Mouse (Mus musculus): ENCODE measurements at regions not wholly inside any gene's neighbourhood (a gene's known extent, or its start where the extent isn't known, plus 50 kb on each side); places are given as distances from the start of the nearest gene placed in this dataset.
A peak's percentile ranks its signal among the peaks of the same experiment; 100 is the strongest.

DNA sequence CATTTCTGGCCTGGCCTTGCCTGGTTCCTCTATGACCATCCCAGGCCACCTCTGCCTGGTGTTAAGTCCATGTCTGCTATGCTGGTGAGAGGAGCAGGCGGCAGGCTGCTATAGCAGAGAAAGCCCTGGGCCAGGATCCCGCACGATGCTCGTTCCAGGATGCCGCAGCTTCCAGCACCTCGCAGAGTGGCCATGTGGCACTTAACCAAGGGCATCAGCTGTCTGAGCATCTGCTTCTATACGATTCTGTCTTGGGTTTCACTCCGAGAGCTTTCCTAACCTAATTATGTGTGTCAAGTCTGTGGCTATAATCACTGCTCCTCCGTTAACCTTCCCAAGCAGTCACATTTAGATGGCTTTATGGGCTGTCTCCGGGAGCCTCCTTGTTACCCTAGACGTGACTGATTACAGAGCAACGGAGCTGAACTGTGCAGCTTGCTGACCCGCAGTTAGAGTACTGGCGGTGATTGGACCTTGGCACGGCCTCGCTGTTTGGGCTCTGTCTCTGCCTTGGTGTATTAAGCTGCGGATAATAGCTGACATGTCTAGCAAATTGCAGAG is 64.4 kb downstream of the Ackr3 start:
- Histone ChIP-seq H3K4me3 (ENCODE audit: insufficient read depth, low read length) (no peak overlapping the region), H3K4me1 (ENCODE audit: control insufficient read depth, insufficient read depth, low read length) (no peaks in the 10 kb centered on the region), H3K27ac (ENCODE audit: insufficient read depth, low read length) (no peak overlapping the region)
- no peak for TF ChIP-seq POLR2A (IDR thresholded peaks at IDR 0.05; ENCODE audit: low read depth, low read length)
- no peak for TF ChIP-seq CTCF (IDR thresholded peaks at IDR 0.05; ENCODE audit: borderline replicate concordance, insufficient read depth, low read length)

GRCm38 (mm10) chr1:90268951-90269350 is 65.2 kb downstream of the Ackr3 start:
- Histone ChIP-seq H3K27ac (ENCODE audit: insufficient read depth, low read length) (no peak overlapping the region), H3K4me3 (ENCODE audit: insufficient read depth, low read length) (no peak overlapping the region), H3K4me1 (ENCODE audit: control insufficient read depth, insufficient read depth, low read length) (peaks cover 5% of the 10 kb centered on the region; the same call in 1 of the 2 replicates)
- TF ChIP-seq CTCF (IDR thresholded peaks at IDR 0.05; ENCODE audit: borderline replicate concordance, insufficient read depth, low read length): no peak
- no peak for TF ChIP-seq POLR2A (IDR thresholded peaks at IDR 0.05; ENCODE audit: low read depth, low read length)

- Histone ChIP-seq H3K27ac (ENCODE audit: insufficient read depth, low read length) (no peak overlapping the region), H3K4me3 (ENCODE audit: insufficient read depth, low read length) (no peak overlapping the region), H3K4me1 (ENCODE audit: control insufficient read depth, insufficient read depth, low read length) (peaks cover 5% of the 10 kb centered on the region; the same call in 1 of the 2 replicates)
- TF ChIP-seq CTCF (IDR thresholded peaks at IDR 0.05; ENCODE audit: borderline replicate concordance, insufficient read depth, low read length): no peak
- no peak for TF ChIP-seq POLR2A (IDR thresholded peaks at IDR 0.05; ENCODE audit: low read depth, low read length)
These were observed 66.1 kb downstream of the Ackr3 start for GRCm38 (mm10) chr1:90269836-90270235.

DNA sequence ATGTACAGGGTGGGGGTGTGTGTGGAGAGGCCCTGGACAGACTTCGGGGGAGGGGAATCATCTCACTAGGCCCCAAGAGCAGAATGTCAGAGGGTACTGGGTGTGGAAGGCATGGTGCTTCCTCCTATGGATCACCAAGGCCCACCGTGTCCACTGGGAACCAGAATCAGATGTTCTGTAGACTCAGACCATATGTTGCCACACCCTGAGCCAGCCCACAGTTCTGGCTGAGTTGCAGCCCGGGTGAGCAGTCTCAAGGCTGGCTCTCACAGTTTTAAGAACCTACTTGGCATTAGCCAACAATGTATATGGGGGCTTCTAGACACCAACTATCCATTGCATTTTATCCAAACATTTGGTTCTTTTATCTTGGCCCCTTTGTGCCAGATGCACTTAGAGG is 67.5 kb downstream of the Ackr3 start:
- Histone ChIP-seq H3K4me3 (ENCODE audit: insufficient read depth, low read length) (no peak overlapping the region), H3K27ac (ENCODE audit: insufficient read depth, low read length) (no peak overlapping the region), H3K4me1 (ENCODE audit: control insufficient read depth, insufficient read depth, low read length) (peaks cover 5% of the 10 kb centered on the region; the same call in 1 of the 2 replicates)
- TF ChIP-seq CTCF (IDR thresholded peaks at IDR 0.05; ENCODE audit: borderline replicate concordance, insufficient read depth, low read length): no peak
- TF ChIP-seq POLR2A (IDR thresholded peaks at IDR 0.05; ENCODE audit: low read depth, low read length): no peak

DNA sequence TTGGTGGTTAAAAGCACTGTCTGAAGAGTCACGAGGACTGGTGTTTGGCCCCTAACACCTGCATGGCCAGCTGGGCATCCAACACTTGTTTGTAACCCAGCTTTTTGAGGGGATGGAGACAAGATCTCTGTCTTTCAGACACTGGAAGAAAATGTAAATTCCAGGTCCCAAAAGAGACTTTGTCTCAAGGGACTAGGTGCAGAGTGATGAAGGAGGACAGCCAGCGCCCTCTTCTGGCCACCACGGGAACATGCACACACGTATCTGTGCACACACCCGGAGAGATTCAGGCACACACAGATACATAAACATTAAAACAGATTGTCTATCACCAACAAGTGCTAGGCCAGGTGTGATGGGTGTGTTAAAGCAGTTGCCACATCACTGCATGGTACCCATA is 68.6 kb downstream of the Ackr3 start:
- no peak overlapping the region for H3K4me3 ChIP-seq (ENCODE audit: insufficient read depth, low read length)
- TF ChIP-seq CTCF (IDR thresholded peaks at IDR 0.05; ENCODE audit: borderline replicate concordance, insufficient read depth, low read length): peak; percentile 34; the same call in 1 of the 2 replicates
- TF ChIP-seq POLR2A (IDR thresholded peaks at IDR 0.05; ENCODE audit: low read depth, low read length): no peak
- H3K27ac ChIP-seq (ENCODE audit: insufficient read depth, low read length): no peak overlapping the region
- H3K4me1 ChIP-seq (ENCODE audit: control insufficient read depth, insufficient read depth, low read length): peaks cover 5% of the 10 kb centered on the region; the same call in 1 of the 2 replicates

DNA sequence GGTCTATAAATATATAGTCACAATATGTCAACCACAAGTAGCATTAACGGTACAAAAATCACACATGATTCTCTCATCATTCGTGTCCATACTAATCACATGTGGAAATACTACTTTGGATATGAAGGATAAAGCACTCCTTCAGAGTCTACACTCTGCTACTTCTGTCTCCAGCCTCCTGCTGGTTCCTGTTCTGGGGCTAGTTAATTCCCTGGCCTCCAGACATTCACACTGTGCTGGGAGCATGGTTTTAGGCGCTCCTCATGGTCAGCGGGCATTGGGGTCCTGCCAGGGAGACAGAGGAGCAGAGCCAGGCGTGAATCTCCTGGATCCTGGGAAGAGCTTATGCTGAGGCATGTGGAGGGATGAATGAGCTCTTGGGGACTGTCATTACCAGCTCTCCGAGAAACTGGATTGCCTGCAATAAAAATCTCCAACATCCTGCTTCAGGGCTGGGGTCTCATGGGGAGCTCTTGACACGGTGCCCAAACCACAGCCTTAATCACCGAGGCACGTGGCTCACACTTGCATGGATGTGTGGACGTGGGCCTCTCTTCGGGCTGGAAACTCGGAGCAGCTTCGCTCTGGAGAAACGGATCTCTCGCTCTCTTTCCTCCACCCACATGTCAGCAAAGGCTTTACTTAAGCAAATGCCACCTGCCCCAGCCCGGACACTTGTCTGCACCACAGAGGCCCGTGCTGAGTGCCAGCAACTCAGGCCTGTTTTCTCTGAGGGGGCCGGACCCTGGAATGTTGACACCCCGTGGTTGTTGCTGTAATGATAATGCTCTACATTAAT is 69.2 kb downstream of the Ackr3 start:
- Histone ChIP-seq H3K4me3 (ENCODE audit: insufficient read depth, low read length) (no peak overlapping the region), H3K27ac (ENCODE audit: insufficient read depth, low read length) (no peak overlapping the region), H3K4me1 (ENCODE audit: control insufficient read depth, insufficient read depth, low read length) (peaks cover 5% of the 10 kb centered on the region; the same call in 1 of the 2 replicates)
- no peak for TF ChIP-seq CTCF (IDR thresholded peaks at IDR 0.05; ENCODE audit: borderline replicate concordance, insufficient read depth, low read length)
- no peak for TF ChIP-seq POLR2A (IDR thresholded peaks at IDR 0.05; ENCODE audit: low read depth, low read length)

- H3K4me3 ChIP-seq (ENCODE audit: insufficient read depth, low read length): no peak overlapping the region
- H3K27ac ChIP-seq (ENCODE audit: insufficient read depth, low read length): no peak overlapping the region
- TF ChIP-seq CTCF (IDR thresholded peaks at IDR 0.05; ENCODE audit: borderline replicate concordance, insufficient read depth, low read length) (no peak), POLR2A (IDR thresholded peaks at IDR 0.05; ENCODE audit: low read depth, low read length) (no peak)
- H3K4me1 ChIP-seq (ENCODE audit: control insufficient read depth, insufficient read depth, low read length): peaks cover 5% of the 10 kb centered on the region; the same call in 1 of the 2 replicates
These were observed 69.8 kb downstream of the Ackr3 start for GRCm38 (mm10) chr1:90273629-90273928.

- TF ChIP-seq CTCF (IDR thresholded peaks at IDR 0.05; ENCODE audit: borderline replicate concordance, insufficient read depth, low read length) (no peak), POLR2A (IDR thresholded peaks at IDR 0.05; ENCODE audit: low read depth, low read length) (no peak)
- no peak overlapping the region for H3K4me3 ChIP-seq (ENCODE audit: insufficient read depth, low read length)
- peaks cover 5% of the 10 kb centered on the region; the same call in 1 of the 2 replicates for H3K4me1 ChIP-seq (ENCODE audit: control insufficient read depth, insufficient read depth, low read length)
- H3K27ac ChIP-seq (ENCODE audit: insufficient read depth, low read length): no peak overlapping the region
These were observed 71.3 kb downstream of the Ackr3 start for GRCm38 (mm10) chr1:90274968-90275651.

GRCm38 (mm10) chr1:90275786-90276520 is 72.2 kb downstream of the Ackr3 start:
- H3K4me1 ChIP-seq (ENCODE audit: control insufficient read depth, insufficient read depth, low read length): peaks cover 5% of the 10 kb centered on the region; the same call in 1 of the 2 replicates
- H3K4me3 ChIP-seq (ENCODE audit: insufficient read depth, low read length): no peak overlapping the region
- no peak overlapping the region for H3K27ac ChIP-seq (ENCODE audit: insufficient read depth, low read length)
- TF ChIP-seq POLR2A (IDR thresholded peaks at IDR 0.05; ENCODE audit: low read depth, low read length) (no peak), CTCF (IDR thresholded peaks at IDR 0.05; ENCODE audit: borderline replicate concordance, insufficient read depth, low read length) (no peak)
